Mouse (Mus musculus) heart, adult 8-10 months (tissue): Measurements from ENCODE around the gene Synpo2. TPM values are rescaled to one million over a fixed set of nuclear protein-coding genes. Genes with fewer than 3 reads are reported as not detected.

Experiments used
- DNase-seq: peaks from one replicate; pipeline ENCODE4 v3.0.0; 2022; ENCODE audit warnings: low spot score
- total RNA-seq, 4 experiments: library from RNA; stranded (reverse); gene quantifications; 2 replicates each; pipeline ENCODE4 v1.2.4; 2022

Synpo2 gene
- total RNA-seq: 100 to 1,000 TPM in 2 of 4 experiments, 10 to 100 TPM in 2; 91.9 to 102 (median 100) TPM

- peak; percentile 78 for DNase-seq
Observed at GRCm38 (mm10) chr3:123235921-123236320, at the start of gene Synpo2. Gene Synpo2, minus strand, starts transcription at chr3:123236149.

- no peak for DNase-seq
Observed at GRCm38 (mm10) chr3:123285649-123286048, 49.7 kb upstream of the Synpo2 start.

GRCm38 (mm10) chr3:123284284-123284683 is 48.3 kb upstream of the Synpo2 start:
- no peak for DNase-seq

GRCm38 (mm10) chr3:123282866-123283615 is 47.1 kb upstream of the Synpo2 start:
- no peak for DNase-seq

GRCm38 (mm10) chr3:123267741-123268201 is 31.8 kb upstream of the Synpo2 start:
- DNase-seq: peak; percentile 83

GRCm38 (mm10) chr3:123266753-123267651 is 31.1 kb upstream of the Synpo2 start, which contains the start of gene Sec24d:
Gene Sec24d, plus strand, starts transcription at chr3:123267455.
- peak; percentile 87 for DNase-seq

GRCm38 (mm10) chr3:123264706-123265105 is 28.8 kb upstream of the Synpo2 start:
- DNase-seq: peak; percentile 28

- peak; percentile 46 for DNase-seq
Observed at GRCm38 (mm10) chr3:123258709-123259108, 22.8 kb upstream of the Synpo2 start.

GRCm38 (mm10) chr3:123256181-123257101 is 20.5 kb upstream of the Synpo2 start:
- DNase-seq: peak; percentile 52

- DNase-seq: no peak
Observed at GRCm38 (mm10) chr3:123245646-123246045, 9.7 kb upstream of the Synpo2 start.

GRCm38 (mm10) chr3:123244376-123244775 is 8.4 kb upstream of the Synpo2 start:
- DNase-seq: no peak

- no peak for DNase-seq
Observed at GRCm38 (mm10) chr3:123237446-123237845, 1.5 kb upstream of the Synpo2 start.

GRCm38 (mm10) chr3:123237039-123237438 is 1.1 kb upstream of the Synpo2 start:
- DNase-seq: no peak

- DNase-seq: no peak
Observed at GRCm38 (mm10) chr3:123235495-123235894, 454 bp downstream of the Synpo2 start.

GRCm38 (mm10) chr3:123234191-123234836 is 1.6 kb downstream of the Synpo2 start:
- peak; percentile 80 for DNase-seq

GRCm38 (mm10) chr3:123231639-123232038 is 4.3 kb downstream of the Synpo2 start:
- DNase-seq: no peak

GRCm38 (mm10) chr3:123227276-123227675 is 8.7 kb downstream of the Synpo2 start:
- DNase-seq: no peak

- no peak for DNase-seq
Observed at GRCm38 (mm10) chr3:123218646-123219045, 17.3 kb downstream of the Synpo2 start.

GRCm38 (mm10) chr3:123208891-123209290 is 27.1 kb downstream of the Synpo2 start:
- DNase-seq: no peak

- DNase-seq: no peak
Observed at GRCm38 (mm10) chr3:123207386-123207785, 28.6 kb downstream of the Synpo2 start.

- DNase-seq: no peak
Observed at GRCm38 (mm10) chr3:123205485-123205884, 30.5 kb downstream of the Synpo2 start.
